Mouse (Mus musculus): Measurements from ENCODE around the gene Ribc2. TPM values are rescaled to one million over a fixed set of nuclear protein-coding genes. Genes with fewer than 3 reads are reported as not detected.

The Ribc2 gene
- total RNA-seq, 1 experiment from 2014 or later, result not detected

GRCm38 (mm10) chr15:85174060-85174459, 42.2 kb downstream of the Ribc2 start:
- no peak for ATAC-seq (replicated peaks; ENCODE audit: insufficient number of reproducible peaks, low FRiP score, low TSS enrichment, poor library complexity, severe bottlenecking)

- ATAC-seq (replicated peaks; ENCODE audit: insufficient number of reproducible peaks, low FRiP score, low TSS enrichment, poor library complexity, severe bottlenecking), result 0 out of 2 replicates have a peak, but pooled peaks have one; percentile 70
Observed at GRCm38 (mm10) chr15:85177576-85177975, 45.7 kb downstream of the Ribc2 start.

- no peak for ATAC-seq (replicated peaks; ENCODE audit: insufficient number of reproducible peaks, low FRiP score, low TSS enrichment, poor library complexity, severe bottlenecking)
Observed at GRCm38 (mm10) chr15:85178172-85178571, 46.3 kb downstream of the Ribc2 start.

GRCm38 (mm10) chr15:85179528-85180180, 47.8 kb downstream of the Ribc2 start:
- no peak for ATAC-seq (replicated peaks; ENCODE audit: insufficient number of reproducible peaks, low FRiP score, low TSS enrichment, poor library complexity, severe bottlenecking)

GRCm38 (mm10) chr15:85180368-85180767, 48.5 kb downstream of the Ribc2 start:
- no peak for ATAC-seq (replicated peaks; ENCODE audit: insufficient number of reproducible peaks, low FRiP score, low TSS enrichment, poor library complexity, severe bottlenecking)

GRCm38 (mm10) chr15:85182063-85182462, 50.2 kb downstream of the Ribc2 start:
- ATAC-seq (replicated peaks; ENCODE audit: insufficient number of reproducible peaks, low FRiP score, low TSS enrichment, poor library complexity, severe bottlenecking), result no peak

- ATAC-seq (replicated peaks; ENCODE audit: insufficient number of reproducible peaks, low FRiP score, low TSS enrichment, poor library complexity, severe bottlenecking), result no peak
Observed at GRCm38 (mm10) chr15:85186916-85187315, 55.0 kb downstream of the Ribc2 start.

GRCm38 (mm10) chr15:85188167-85188778, 56.4 kb downstream of the Ribc2 start:
- no peak for ATAC-seq (replicated peaks; ENCODE audit: insufficient number of reproducible peaks, low FRiP score, low TSS enrichment, poor library complexity, severe bottlenecking)

Other genes with a start within 250 kb of the Ribc2 start
- 0.10 to 0.68 TPM (median 0.53 TPM) in 3 replicates for gene Gm29666, start 212.0 kb upstream of the Ribc2 start, total RNA-seq (2017)
- gene Nup50, start 208.7 kb upstream of the Ribc2 start, total RNA-seq (2017), result 71.6 to 74.0 TPM (median 73.6 TPM) in 3 replicates
- gene 5031439G07Rik, start 143.5 kb upstream of the Ribc2 start, total RNA-seq (2017), result 45.7 to 67.3 TPM (median 62.2 TPM) in 3 replicates
- gene Upk3a, start 114.9 kb upstream of the Ribc2 start, total RNA-seq (2017), result not detected in 3 replicates
- 7.9 to 12.5 TPM (median 12.3 TPM) in 3 replicates for gene Fam118a, start 103.1 kb upstream of the Ribc2 start, total RNA-seq (2017)
- gene Smc1b, start 114 bp upstream of the Ribc2 start, total RNA-seq (2017), result 0.10 TPM in 1 of 3 replicates, not detected in the others
- gene Fbln1, start 73.9 kb downstream of the Ribc2 start, total RNA-seq (2017), result not detected in 3 replicates
- gene Atxn10, start 204.2 kb downstream of the Ribc2 start, total RNA-seq (2017), result 37.0 to 61.9 TPM (median 50.8 TPM) in 3 replicates